Mouse (Mus musculus) forebrain, embryonic 16.5 days (tissue): ENCODE measurements at regions not wholly inside any gene's neighbourhood (a gene's known extent, or its start where the extent isn't known, plus 50 kb on each side); places are given as distances from the start of the nearest gene placed in this dataset.

Source experiments
- ATAC-seq: fragments of 200-750 bp; cut with Nextera tagmentation; 2 replicates; pipeline ENCODE4 v1.8.0; 2017; ENCODE audit warnings: mild to moderate bottlenecking, moderate library complexity
- H3K27ac ChIP-seq: fragments of 300-500 bp; sonication (generic); 2 replicates; pipeline ENCODE4 v1.5.1; 2014; ENCODE audit warnings: low read length, control low read depth
- H3K27me3 ChIP-seq: fragments of 300-500 bp; sonication (generic); replicated peaks from 2 replicates; pipeline ENCODE4 v1.6.1; 2014; ENCODE audit warnings: low read length; ENCODE audit not compliant: control insufficient read depth, insufficient read depth
- H3K36me3 ChIP-seq: fragments of 300-500 bp; sonication (generic); 2 replicates; pipeline ENCODE4 v1.6.1; 2014; ENCODE audit not compliant: control insufficient read depth, insufficient read depth
- H3K4me1 ChIP-seq: fragments of 300-500 bp; sonication (generic); replicated peaks from 2 replicates; pipeline ENCODE4 v1.6.1; 2014; ENCODE audit warnings: low read length; ENCODE audit not compliant: control insufficient read depth, insufficient read depth
- H3K4me2 ChIP-seq: fragments of 300-500 bp; sonication (generic); 2 replicates; pipeline ENCODE4 v1.6.1; 2014; ENCODE audit warnings: mild to moderate bottlenecking, low read length, control low read depth
- H3K4me3 ChIP-seq: fragments of 300-500 bp; sonication (generic); replicated peaks from 2 replicates; pipeline ENCODE4 v1.5.1; 2014; ENCODE audit warnings: mild to moderate bottlenecking, low read length, control low read depth
- H3K9ac ChIP-seq: fragments of 300-500 bp; sonication (generic); replicated peaks from 2 replicates; pipeline ENCODE4 v1.6.1; 2014; ENCODE audit warnings: low read depth, low read length, control low read depth
- H3K9me3 ChIP-seq: fragments of 300-500 bp; sonication (generic); 2 replicates; pipeline ENCODE4 v1.6.1; 2016; ENCODE audit warnings: low read length; ENCODE audit not compliant: control insufficient read depth
- WGBS: fragments of 180-500 bp; shearing (Covaris S2); extraction: QIAGEN DNeasy Blood & Tissue Kit; methylation state at CpG from one replicate; pipeline ENCODE4 v1.1.7; 2014; 5-methylcytosine and 5-hydroxymethylcytosine counted together

- H3K9ac ChIP-seq = no peak overlapping the region
- H3K27me3 ChIP-seq = peaks cover 20% of the 10 kb centered on the region
These were observed 52.3 kb upstream of the Cux1 start for GRCm38 (mm10) chr5:136619315-136620231.

GRCm38 (mm10) chr5:136620234-136620633 is 52.9 kb upstream of the Cux1 start:
- H3K27ac ChIP-seq = no peak overlapping the region
- 24% methylated on average over 12 of the region's 12 CpGs for WGBS
- H3K4me3 ChIP-seq = no peak overlapping the region
- no peaks in the 10 kb centered on the region for H3K9me3 ChIP-seq
- peaks cover 9% of the 10 kb centered on the region for H3K4me1 ChIP-seq
- no peaks in the 10 kb centered on the region for H3K36me3 ChIP-seq
- peaks cover 20% of the 10 kb centered on the region for H3K27me3 ChIP-seq
- no peak overlapping the region for H3K9ac ChIP-seq
- H3K4me2 ChIP-seq = no peak overlapping the region
- no peak for ATAC-seq

More at GRCm38 (mm10) chr5:136619315-136620231, 52.3 kb upstream of the Cux1 start:
- Histone ChIP-seq H3K4me1 (peaks cover 9% of the 10 kb centered on the region), H3K9me3 (no peaks in the 10 kb centered on the region), H3K4me3 (no peak overlapping the region), H3K4me2 (no peak overlapping the region), H3K27ac (no peak overlapping the region), H3K36me3 (no peaks in the 10 kb centered on the region)
- 8% methylated on average over 17 of the region's 17 CpGs for WGBS
- ATAC-seq = no peak

- H3K4me1 ChIP-seq = peaks cover 9% of the 10 kb centered on the region
- H3K27ac ChIP-seq = no peak overlapping the region
- H3K36me3 ChIP-seq = no peaks in the 10 kb centered on the region
- no peak overlapping the region for H3K4me2 ChIP-seq
- WGBS = 26% methylated on average over 4 of the region's 4 CpGs
- H3K4me3 ChIP-seq = no peak overlapping the region
- H3K9ac ChIP-seq = no peak overlapping the region
- H3K27me3 ChIP-seq = peaks cover 20% of the 10 kb centered on the region
- H3K9me3 ChIP-seq = no peaks in the 10 kb centered on the region
- ATAC-seq = no peak
These were observed 54.2 kb upstream of the Cux1 start for GRCm38 (mm10) chr5:136621336-136622125.

- Histone ChIP-seq H3K27ac (no peak overlapping the region), H3K27me3 (peaks cover 20% of the 10 kb centered on the region), H3K9me3 (no peaks in the 10 kb centered on the region), H3K4me3 (no peak overlapping the region), H3K4me2 (no peak overlapping the region), H3K9ac (no peak overlapping the region), H3K4me1 (peaks cover 9% of the 10 kb centered on the region), H3K36me3 (no peaks in the 10 kb centered on the region)
- WGBS = 20% methylated on average over 2 of the region's 2 CpGs
- no peak for ATAC-seq
These were observed 54.9 kb upstream of the Cux1 start for GRCm38 (mm10) chr5:136622152-136622551.

- H3K27ac ChIP-seq = no peak overlapping the region
- peak; percentile 55 for ATAC-seq
- H3K4me3 ChIP-seq = peak overlapping the region; percentile 46
- no peaks in the 10 kb centered on the region for H3K9me3 ChIP-seq
- peak overlapping the region; percentile 68 for H3K4me2 ChIP-seq
- peaks cover 9% of the 10 kb centered on the region for H3K4me1 ChIP-seq
- H3K9ac ChIP-seq = peak overlapping the region; percentile 38; the same call in 1 of the 2 replicates
- WGBS = 3% methylated on average over 42 of the region's 43 CpGs
- H3K27me3 ChIP-seq = peaks cover 18% of the 10 kb centered on the region
- no peaks in the 10 kb centered on the region for H3K36me3 ChIP-seq
These were observed 55.6 kb upstream of the Cux1 start for GRCm38 (mm10) chr5:136622721-136623542.

- peaks cover 18% of the 10 kb centered on the region for H3K27me3 ChIP-seq
- peaks cover 9% of the 10 kb centered on the region for H3K4me1 ChIP-seq
- no peak overlapping the region for H3K4me3 ChIP-seq
- no peak overlapping the region for H3K4me2 ChIP-seq
- WGBS = 64% methylated on average over 6 of the region's 6 CpGs
- H3K27ac ChIP-seq = no peak overlapping the region
- no peaks in the 10 kb centered on the region for H3K9me3 ChIP-seq
- ATAC-seq = no peak
- H3K36me3 ChIP-seq = no peaks in the 10 kb centered on the region
- no peak overlapping the region for H3K9ac ChIP-seq
These were observed 56.5 kb upstream of the Cux1 start for GRCm38 (mm10) chr5:136623791-136624190.

GRCm38 (mm10) chr5:136625176-136625991 is 58.1 kb upstream of the Cux1 start:
- H3K4me3 ChIP-seq = no peak overlapping the region
- peaks cover 6% of the 10 kb centered on the region for H3K4me1 ChIP-seq
- H3K27me3 ChIP-seq = peaks cover 12% of the 10 kb centered on the region
- 72% methylated on average over 13 of the region's 13 CpGs for WGBS
- H3K36me3 ChIP-seq = no peaks in the 10 kb centered on the region
- no peak overlapping the region for H3K4me2 ChIP-seq
- no peak overlapping the region for H3K27ac ChIP-seq
- no peaks in the 10 kb centered on the region for H3K9me3 ChIP-seq
- H3K9ac ChIP-seq = no peak overlapping the region
- ATAC-seq = no peak

- Histone ChIP-seq H3K9me3 (no peaks in the 10 kb centered on the region), H3K4me3 (no peak overlapping the region), H3K27me3 (peaks cover 11% of the 10 kb centered on the region), H3K36me3 (no peaks in the 10 kb centered on the region), H3K27ac (no peak overlapping the region), H3K9ac (no peak overlapping the region), H3K4me1 (peaks cover 6% of the 10 kb centered on the region), H3K4me2 (no peak overlapping the region)
- WGBS = 53% methylated on average over 4 of the region's 4 CpGs
- no peak for ATAC-seq
These were observed 59.0 kb upstream of the Cux1 start for GRCm38 (mm10) chr5:136626142-136626771.
